Mouse (Mus musculus) heart, embryonic 16.5 days (tissue): ENCODE measurements around the gene Dzip1. TPM values are rescaled to one million over a fixed set of nuclear protein-coding genes. Genes with fewer than 3 reads are reported as not detected.

Source experiments
- ATAC-seq: fragments of 200-750 bp; cut with Nextera tagmentation; replicated peaks from 2 replicates; pipeline ENCODE4 v1.8.0; 2017; ENCODE audit warnings: moderate number of reproducible peaks; ENCODE audit not compliant: insufficient read depth, low FRiP score; ENCODE audit errors: extremely low read depth
- H3K27ac ChIP-seq: fragments of 300-500 bp; sonication (generic); 2 replicates; pipeline ENCODE4 v1.5.1; 2014; ENCODE audit warnings: mild to moderate bottlenecking, low read length, control low read depth, moderate library complexity
- H3K27me3 ChIP-seq: fragments of 300-500 bp; sonication (generic); 2 replicates; pipeline ENCODE4 v1.6.1; 2014; ENCODE audit warnings: low read length, mixed read lengths; ENCODE audit not compliant: control insufficient read depth, insufficient read depth
- H3K36me3 ChIP-seq: fragments of 300-500 bp; sonication (generic); 2 replicates; pipeline ENCODE4 v1.6.1; 2014; ENCODE audit not compliant: control insufficient read depth, insufficient read depth
- H3K4me1 ChIP-seq: fragments of 300-500 bp; sonication (generic); 2 replicates; pipeline ENCODE4 v1.6.1; 2014; ENCODE audit warnings: low read length, mixed read lengths; ENCODE audit not compliant: control insufficient read depth, insufficient read depth
- H3K4me2 ChIP-seq: fragments of 300-500 bp; sonication (generic); 2 replicates; pipeline ENCODE4 v1.6.1; 2014; ENCODE audit warnings: low read depth, mild to moderate bottlenecking, control low read depth, low read length
- H3K4me3 ChIP-seq: fragments of 300-500 bp; sonication (generic); 2 replicates; pipeline ENCODE4 v1.5.1; 2014; ENCODE audit warnings: mild to moderate bottlenecking, control low read depth, low read length
- H3K9ac ChIP-seq: fragments of 300-500 bp; sonication (generic); 2 replicates; pipeline ENCODE4 v1.6.1; 2014; ENCODE audit warnings: low read length, control low read depth
- H3K9me3 ChIP-seq: fragments of 300-500 bp; sonication (generic); replicated peaks from 2 replicates; pipeline ENCODE4 v1.6.1; 2016; ENCODE audit warnings: low read length; ENCODE audit not compliant: control insufficient read depth
- whole genome bisulfite sequencing: fragments of 180-500 bp; shearing (Covaris S2); extraction: QIAGEN DNeasy Blood & Tissue Kit; methylation state at CpG from one replicate; pipeline ENCODE4 v1.1.7; 2014; 5-methylcytosine and 5-hydroxymethylcytosine counted together
- polyA plus RNA-seq: library from polyadenylated mRNA; unstranded; fragments of >200 nt; fragmentation: Nextera tagmentation; extraction: Ambion mirVana; gene quantifications from 2 replicates; pipeline ENCODE4 v1.2.1, GENCODE M21; 2015

The Dzip1 gene
- polyA plus RNA-seq, 1 experiment from 2014 or later, result 5.0 TPM

- peaks cover 4% of the 10 kb centered on the region; the same call in 1 of the 2 replicates for H3K36me3 ChIP-seq
- no peaks in the 10 kb centered on the region for H3K27me3 ChIP-seq
- peaks cover 6% of the 10 kb centered on the region; the same call in 1 of the 2 replicates for H3K4me1 ChIP-seq
- H3K9me3 ChIP-seq, result no peaks in the 10 kb centered on the region
- H3K27ac ChIP-seq, result no peak overlapping the region
- no peak overlapping the region for H3K4me2 ChIP-seq
- no peak overlapping the region for H3K9ac ChIP-seq
- WGBS, result 85% methylated on average over 6 of the region's 6 CpGs
- H3K4me3 ChIP-seq, result no peak overlapping the region
- ATAC-seq, result no peak
Observed at GRCm38 (mm10) chr14:118911521-118911920, 13.7 kb downstream of the Dzip1 start.

GRCm38 (mm10) chr14:118910332-118911222 lies 14.7 kb downstream of the Dzip1 start:
- WGBS, result 58% methylated on average over 29 of the region's 29 CpGs
- ATAC-seq, result 0 out of 2 replicates have a peak, but pooled peaks have one; percentile 17
- Histone ChIP-seq H3K36me3 (peaks cover 4% of the 10 kb centered on the region; the same call in 1 of the 2 replicates), H3K27me3 (no peaks in the 10 kb centered on the region), H3K4me2 (peak overlapping the region; percentile 29; the same call in 1 of the 2 replicates), H3K4me3 (0 out of 2 replicates have a peak overlapping the region, but pooled peaks have one; percentile 6), H3K9ac (no peak overlapping the region), H3K9me3 (no peaks in the 10 kb centered on the region), H3K27ac (no peak overlapping the region), H3K4me1 (peaks cover 6% of the 10 kb centered on the region; the same call in 1 of the 2 replicates)

GRCm38 (mm10) chr14:118909872-118910271 lies 15.4 kb downstream of the Dzip1 start:
- no peak for ATAC-seq
- WGBS, result 69% methylated on average over 8 of the region's 8 CpGs
- Histone ChIP-seq H3K4me2 (no peak overlapping the region), H3K4me1 (peaks cover 6% of the 10 kb centered on the region; the same call in 1 of the 2 replicates), H3K4me3 (no peak overlapping the region), H3K36me3 (peaks cover 4% of the 10 kb centered on the region; the same call in 1 of the 2 replicates), H3K9me3 (no peaks in the 10 kb centered on the region), H3K9ac (no peak overlapping the region), H3K27me3 (no peaks in the 10 kb centered on the region), H3K27ac (no peak overlapping the region)

- peak; percentile 46 for ATAC-seq
- Histone ChIP-seq H3K27ac (no peak overlapping the region), H3K4me1 (peaks cover 6% of the 10 kb centered on the region; the same call in 1 of the 2 replicates), H3K9ac (no peak overlapping the region), H3K4me3 (no peak overlapping the region), H3K9me3 (no peaks in the 10 kb centered on the region), H3K4me2 (peak overlapping the region; percentile 30), H3K27me3 (no peaks in the 10 kb centered on the region), H3K36me3 (peaks cover 4% of the 10 kb centered on the region; the same call in 1 of the 2 replicates)
- WGBS, result 31% methylated on average over 8 of the region's 8 CpGs
Observed at GRCm38 (mm10) chr14:118907592-118907991, 17.7 kb downstream of the Dzip1 start.

GRCm38 (mm10) chr14:118903867-118904562 lies 21.2 kb downstream of the Dzip1 start:
- Histone ChIP-seq H3K9ac (no peak overlapping the region), H3K4me1 (peaks cover 6% of the 10 kb centered on the region; the same call in 1 of the 2 replicates), H3K27ac (no peak overlapping the region), H3K27me3 (no peaks in the 10 kb centered on the region), H3K4me3 (no peak overlapping the region), H3K9me3 (no peaks in the 10 kb centered on the region), H3K36me3 (peaks cover 23% of the 10 kb centered on the region), H3K4me2 (no peak overlapping the region)
- no peak for ATAC-seq
- WGBS, result 80% methylated on average over 6 of the region's 6 CpGs

GRCm38 (mm10) chr14:118903397-118903796 lies 21.9 kb downstream of the Dzip1 start:
- no peak for ATAC-seq
- H3K4me2 ChIP-seq, result no peak overlapping the region
- H3K4me1 ChIP-seq, result peaks cover 6% of the 10 kb centered on the region; the same call in 1 of the 2 replicates
- H3K36me3 ChIP-seq, result peaks cover 23% of the 10 kb centered on the region
- no peaks in the 10 kb centered on the region for H3K27me3 ChIP-seq
- no peak overlapping the region for H3K27ac ChIP-seq
- no peak overlapping the region for H3K9ac ChIP-seq
- no peaks in the 10 kb centered on the region for H3K9me3 ChIP-seq
- WGBS, result 84% methylated on average over 3 of the region's 3 CpGs
- H3K4me3 ChIP-seq, result no peak overlapping the region

GRCm38 (mm10) chr14:118900911-118901310 lies 24.3 kb downstream of the Dzip1 start:
- H3K4me3 ChIP-seq, result no peak overlapping the region
- WGBS, result 98% methylated on average over 1 of the region's 1 CpGs
- H3K9me3 ChIP-seq, result no peaks in the 10 kb centered on the region
- H3K27me3 ChIP-seq, result no peaks in the 10 kb centered on the region
- no peaks in the 10 kb centered on the region for H3K4me1 ChIP-seq
- H3K9ac ChIP-seq, result no peak overlapping the region
- peaks cover 23% of the 10 kb centered on the region for H3K36me3 ChIP-seq
- H3K27ac ChIP-seq, result no peak overlapping the region
- no peak for ATAC-seq
- H3K4me2 ChIP-seq, result no peak overlapping the region

GRCm38 (mm10) chr14:118899940-118900339 lies 25.3 kb downstream of the Dzip1 start:
- Histone ChIP-seq H3K36me3 (peaks cover 23% of the 10 kb centered on the region), H3K27me3 (no peaks in the 10 kb centered on the region), H3K9me3 (no peaks in the 10 kb centered on the region), H3K4me2 (no peak overlapping the region), H3K4me3 (no peak overlapping the region), H3K27ac (no peak overlapping the region), H3K4me1 (no peaks in the 10 kb centered on the region), H3K9ac (no peak overlapping the region)
- 78% methylated on average over 11 of the region's 11 CpGs for WGBS
- ATAC-seq, result no peak
